Mouse (Mus musculus): ENCODE results near the gene Spcs1.

The Spcs1 gene

GRCm38 (mm10) chr14:30949986-30950385, 51.5 kb downstream of the Spcs1 start:
- DNase-seq (ENCODE audit: low read depth) = no peak

All from induced T-regulatory cell, adult 2 months (primary cell).